In the genomic region with DNA sequence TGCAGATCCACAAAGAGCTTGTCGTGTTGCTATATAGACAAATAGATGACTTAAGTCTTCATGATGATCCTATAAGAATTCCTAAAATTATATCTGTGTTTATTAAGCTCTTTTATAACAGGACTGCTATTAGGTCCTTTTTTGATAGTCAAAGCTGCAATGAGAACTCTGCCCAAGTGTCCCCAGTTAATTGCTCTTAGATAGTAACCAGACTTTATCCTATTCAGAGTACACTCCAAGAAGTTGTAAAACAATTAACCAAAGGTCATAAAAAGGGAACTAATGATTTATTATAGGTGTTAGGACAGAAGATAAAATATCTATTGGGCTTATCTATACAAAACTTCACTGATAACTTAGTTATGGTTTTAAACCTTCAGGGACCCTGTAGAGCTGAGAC, we compare ENCODE assay signal across 32 mouse cellular contexts. TPM values are rescaled to one million over a fixed set of nuclear protein-coding genes. Genes with fewer than 3 reads are reported as not detected.
"Had no signal": no experiment of that assay in that cellular context is flagged by ENCODE, and none has a peak within 500 bp of the region (broad histone marks: within the 10 kb centered on the region; RNA-seq: fewer than 3 reads in every experiment).

No protein-coding gene starts in this region.

- H3K27me3 ChIP-seq: embryonic facial prominence, embryonic 12.5 days; embryonic facial prominence, embryonic 13.5 days; embryonic facial prominence, embryonic 15.5 days; forebrain, embryonic 13.5 days; forebrain, embryonic 15.5 days had no signal

- H3K9ac ChIP-seq: embryonic facial prominence, embryonic 12.5 days; embryonic facial prominence, embryonic 13.5 days; embryonic facial prominence, embryonic 15.5 days; forebrain, embryonic 13.5 days; forebrain, embryonic 15.5 days; forebrain, postnatal 0 days had no signal

- H3K9me3 ChIP-seq: embryonic facial prominence, embryonic 10.5 days; embryonic facial prominence, embryonic 12.5 days; embryonic facial prominence, embryonic 13.5 days; embryonic facial prominence, embryonic 15.5 days; forebrain, embryonic 13.5 days; forebrain, embryonic 15.5 days had no signal

- ATAC-seq: forebrain, embryonic 13.5 days; forebrain, embryonic 14.5 days; forebrain, embryonic 15.5 days; forebrain, embryonic 16.5 days; forebrain, postnatal 0 days had no signal

- DNase-seq: cerebellum, adult 8-10 months; cerebellum, adult 9-10 months; cerebellum, adult 9-11 months; cerebellum, postnatal 10 days; cerebellum, postnatal 14 days; cerebellum, postnatal 25 days; cerebellum, postnatal 36 days; embryo, embryonic 11 days; forebrain, postnatal 0 days; gastrocnemius, adult 2 months; gastrocnemius, postnatal 10 days; gastrocnemius, postnatal 14 days; gastrocnemius, postnatal 25 days; gastrocnemius, postnatal 36 days; heart, adult 11 months; heart, adult 18-20 months; heart, adult 2 months had no signal

- H3K4me3 ChIP-seq: embryonic facial prominence, embryonic 10.5 days; embryonic facial prominence, embryonic 12.5 days; embryonic facial prominence, embryonic 13.5 days; embryonic facial prominence, embryonic 15.5 days; erythroblast, embryonic 14.5 days; forebrain, embryonic 10.5 days; forebrain, embryonic 13.5 days; forebrain, embryonic 15.5 days; gastrocnemius, adult 2 months; heart, adult 2 months had no signal

- H3K27ac ChIP-seq: embryonic facial prominence, embryonic 10.5 days; embryonic facial prominence, embryonic 12.5 days; embryonic facial prominence, embryonic 13.5 days; embryonic facial prominence, embryonic 15.5 days; forebrain, embryonic 10.5 days; forebrain, embryonic 13.5 days; forebrain, embryonic 15.5 days; gastrocnemius, adult 2 months; heart, adult 2 months had no signal

- H3K4me2 ChIP-seq: embryonic facial prominence, embryonic 12.5 days; embryonic facial prominence, embryonic 13.5 days; embryonic facial prominence, embryonic 15.5 days; forebrain, embryonic 13.5 days; forebrain, embryonic 15.5 days had no signal

RNA-seq across cellular contexts. Expression of gene Kcnj10, which starts 41.1 kb away (rescaled TPM):
- total RNA-seq: gastrocnemius, postnatal 36 days had no signal
- polyA plus RNA-seq: erythroblast, embryonic 14.5 days had no signal

RNA-seq across cellular contexts. Expression of gene Kcnj9, which starts 53.0 kb away (rescaled TPM):
- total RNA-seq: common myeloid progenitor, adult 5-6 weeks; gastrocnemius, adult 18-20 months; gastrocnemius, adult 2 months; gastrocnemius, adult 8-10 months; gastrocnemius, postnatal 14 days; gastrocnemius, postnatal 25 days; gastrocnemius, postnatal 36 days; gastrocnemius, postnatal 4 days; heart, adult 18-20 months; heart, adult 2 months; heart, adult 8-10 months had no signal
- polyA plus RNA-seq: embryonic facial prominence, embryonic 13.5 days had no signal
